In the genomic region with DNA sequence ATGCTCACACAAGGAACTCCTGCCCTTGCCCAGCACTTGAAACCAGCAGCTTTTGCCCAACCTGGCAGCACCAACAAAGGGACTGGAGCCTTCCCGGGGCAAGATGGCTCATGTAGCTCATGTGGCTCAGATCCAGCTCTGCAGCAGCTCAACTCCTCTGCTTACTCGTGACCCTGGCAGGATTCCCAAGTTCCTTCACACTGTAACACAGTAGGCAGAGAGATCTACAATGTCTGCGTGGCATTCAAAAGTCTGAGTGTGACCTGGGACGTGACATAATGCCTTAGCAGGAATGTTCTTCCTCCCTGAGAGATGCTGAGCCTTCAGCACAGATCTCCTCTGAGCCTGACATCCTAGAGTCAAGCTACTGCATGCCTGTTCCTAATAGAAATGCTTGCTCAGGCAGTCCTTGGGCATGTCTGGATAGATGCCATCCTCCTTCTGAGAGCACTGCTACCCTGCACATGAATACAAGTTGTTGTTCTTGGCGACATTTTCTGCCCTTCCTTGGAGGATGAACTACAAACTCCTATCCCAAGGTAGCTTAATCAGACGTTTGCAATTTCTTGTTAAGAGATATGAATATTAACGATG, we compare ENCODE assay signal across 9 mouse cellular contexts. TPM values are rescaled to one million over a fixed set of nuclear protein-coding genes. Genes with fewer than 3 reads are reported as not detected.
DNase-seq lines count a peak whose midpoint lies in the region; TF ChIP-seq lines count a peak whose summit lies in the region.
"Had no signal": no experiment of that assay in that cellular context is flagged by ENCODE, and none has a peak within 500 bp of the region (broad histone marks: within the 10 kb centered on the region; RNA-seq: fewer than 3 reads in every experiment).

No protein-coding gene starts in this region.

- TF ChIP-seq POLR2A in lung, adult 2 months (IDR thresholded peaks at IDR 0.05; ENCODE audit: borderline replicate concordance, extremely low read depth, low read depth, low read length): no peak

- intact Hi-C loops in heart, postnatal 10 days (cut with DNase I): no loop called here
- intact Hi-C loops in left cerebral cortex, postnatal 36 days (cut with DNase I): no loop called here

- no peaks in the 10 kb centered on the region for H3K4me1 ChIP-seq in lung, adult 2 months (ENCODE audit: control insufficient read depth, insufficient read depth, low read length)

- H3K4me3 ChIP-seq in lung, adult 2 months (replicated peaks; ENCODE audit: extremely low read depth, low read depth, low read length): no peak overlapping the region

- 49% methylated on average over 7 of the region's 7 CpGs for WGBS in lung, adult 2 months

- no peak for TF ChIP-seq CTCF in lung, adult 2 months (IDR thresholded peaks at IDR 0.05; ENCODE audit: insufficient read depth, low read length)

- peak; percentile 51 for DNase-seq in kidney, adult 18-20 months
- no peak for DNase-seq in kidney, postnatal 4 days
- DNase-seq in adrenal gland, adult (ENCODE audit: inconsistent age in 2 of 2, low spot score in 1 of 2): peak; percentile 61 to 91
- DNase-seq in cerebellum, adult 18-20 months: peak; percentile 42 to 47
- DNase-seq in heart, postnatal 10 days: peak; percentile 54 to 60
- DNase-seq in thymus, postnatal 25 days: no peak
- no peak for DNase-seq in left cerebral cortex, postnatal 36 days (ENCODE audit: low spot score in 2 of 2)
- no peak for DNase-seq in lung, adult 2 months
- DNase-seq: lung, postnatal 14 days had no signal

RNA-seq across cellular contexts. Expression of gene Tmem131, which starts 6.2 kb away (rescaled TPM):
- total RNA-seq in heart, postnatal 10 days (2021): 10 to 100 TPM; 44.1 to 44.8 TPM
- total RNA-seq in left cerebral cortex, postnatal 36 days (2021): 10 to 100 TPM; 49.7 to 65.2 TPM
- 18.0 and 20.5 TPM in 2 replicates for polyA plus RNA-seq in lung, adult 2 months (2012; rRNA removed)

Comparison
In these comparisons a context has a peak if more than half of its experiments do, and no peak if none do; other contexts are left out.
1. DNase-seq: peak in kidney, adult 18-20 months (single experiment), adrenal gland, adult (2 of 2), cerebellum, adult 18-20 months (2 of 2) and heart, postnatal 10 days (2 of 2); none in kidney, postnatal 4 days (0 of 2), thymus, postnatal 25 days (single experiment), left cerebral cortex, postnatal 36 days (0 of 2) and lung, adult 2 months (single experiment).